Mouse (Mus musculus) intestine, embryonic 16.5 days (tissue): ENCODE results near the gene Srp14. TPM values are rescaled to one million over a fixed set of nuclear protein-coding genes. Genes with fewer than 3 reads are reported as not detected.

Source experiments
- ATAC-seq: fragments of 200-750 bp; cut with Nextera tagmentation; 2 replicates; pipeline ENCODE4 v1.8.0; 2017; ENCODE audit warnings: moderate TSS enrichment, moderate library complexity
- H3K27ac ChIP-seq: fragments of 300-500 bp; sonication (generic); 2 replicates; pipeline ENCODE4 v1.5.1; 2014; ENCODE audit warnings: mild to moderate bottlenecking, low read length
- H3K27me3 ChIP-seq: fragments of 300-500 bp; sonication (generic); replicated peaks from 2 replicates; pipeline ENCODE4 v1.6.1; 2014; ENCODE audit warnings: low read length, control low read depth, mixed read lengths; ENCODE audit not compliant: control insufficient read depth, insufficient read depth
- H3K36me3 ChIP-seq: fragments of 300-500 bp; sonication (generic); 2 replicates; pipeline ENCODE4 v1.6.1; 2014; ENCODE audit warnings: low read length, control low read depth; ENCODE audit not compliant: control insufficient read depth, insufficient read depth
- H3K4me1 ChIP-seq: fragments of 300-500 bp; sonication (generic); 2 replicates; pipeline ENCODE4 v1.6.1; 2014; ENCODE audit warnings: low read length, control low read depth, mixed read lengths; ENCODE audit not compliant: control insufficient read depth, insufficient read depth
- H3K4me2 ChIP-seq: fragments of 300-500 bp; sonication (generic); 2 replicates; pipeline ENCODE4 v1.6.1; 2014; ENCODE audit warnings: low read depth, low read length, control low read depth
- H3K4me3 ChIP-seq: fragments of 300-500 bp; sonication (generic); 2 replicates; pipeline ENCODE4 v1.5.1; 2014; ENCODE audit warnings: mild to moderate bottlenecking, low read length
- H3K9ac ChIP-seq: fragments of 300-500 bp; sonication (generic); 2 replicates; pipeline ENCODE4 v1.6.1; 2014; ENCODE audit warnings: low read depth, low read length
- H3K9me3 ChIP-seq: fragments of 300-500 bp; sonication (generic); 2 replicates; pipeline ENCODE4 v1.6.1; 2016; ENCODE audit warnings: low read length, control low read depth; ENCODE audit not compliant: control insufficient read depth
- WGBS: fragments of 180-500 bp; shearing (Covaris S2); extraction: QIAGEN DNeasy Blood & Tissue Kit; methylation state at CpG from one replicate; pipeline ENCODE4 v1.1.7; 2014; 5-methylcytosine and 5-hydroxymethylcytosine counted together
- polyA plus RNA-seq: library from polyadenylated mRNA; unstranded; fragments of >200 nt; fragmentation: Nextera tagmentation; extraction: Ambion mirVana; gene quantifications from 2 replicates; pipeline ENCODE4 v1.2.1, GENCODE M21; 2015

Srp14 gene
- polyA plus RNA-seq, 1 experiment from 2014 or later, result 204 TPM

DNA sequence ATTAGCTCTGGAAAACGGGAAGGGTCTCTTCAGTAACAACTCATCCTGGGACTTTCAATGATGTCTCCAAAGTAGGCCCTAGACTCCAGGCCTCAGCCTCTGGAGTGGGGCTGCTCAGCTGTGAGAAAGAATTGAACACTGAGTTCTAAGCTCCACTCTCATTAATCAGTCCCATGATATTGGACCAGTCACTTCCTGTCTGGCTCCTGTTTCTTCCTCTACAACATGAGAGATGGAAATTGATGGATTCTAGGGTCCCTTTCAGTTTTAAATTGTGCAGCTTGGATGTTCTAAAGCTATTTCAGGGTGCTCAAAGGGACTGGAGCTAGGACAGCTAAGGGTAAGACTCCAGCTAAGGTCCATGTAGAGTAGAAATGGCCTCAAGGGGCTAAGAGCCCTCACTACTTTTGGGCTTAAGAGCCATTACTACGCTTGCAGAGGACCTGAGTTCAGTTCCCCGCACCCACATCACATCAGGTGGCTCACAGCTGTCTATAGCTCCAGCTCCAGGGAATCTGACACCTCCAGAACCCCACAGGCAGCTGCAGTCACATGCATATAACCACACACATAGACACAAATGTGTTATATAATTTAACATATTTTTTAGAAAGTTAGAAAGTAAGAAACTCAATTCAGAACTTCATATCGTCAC, 12.4 kb upstream of the Srp14 start:
- H3K9ac ChIP-seq, result no peak overlapping the region
- H3K4me2 ChIP-seq, result no peak overlapping the region
- H3K9me3 ChIP-seq, result no peaks in the 10 kb centered on the region
- no peak overlapping the region for H3K4me3 ChIP-seq
- peaks cover 20% of the 10 kb centered on the region for H3K4me1 ChIP-seq
- no peaks in the 10 kb centered on the region for H3K27me3 ChIP-seq
- H3K36me3 ChIP-seq, result no peaks in the 10 kb centered on the region
- 86% methylated on average over 4 of the region's 4 CpGs for WGBS
- ATAC-seq, result no peak
- H3K27ac ChIP-seq, result no peak overlapping the region

DNA sequence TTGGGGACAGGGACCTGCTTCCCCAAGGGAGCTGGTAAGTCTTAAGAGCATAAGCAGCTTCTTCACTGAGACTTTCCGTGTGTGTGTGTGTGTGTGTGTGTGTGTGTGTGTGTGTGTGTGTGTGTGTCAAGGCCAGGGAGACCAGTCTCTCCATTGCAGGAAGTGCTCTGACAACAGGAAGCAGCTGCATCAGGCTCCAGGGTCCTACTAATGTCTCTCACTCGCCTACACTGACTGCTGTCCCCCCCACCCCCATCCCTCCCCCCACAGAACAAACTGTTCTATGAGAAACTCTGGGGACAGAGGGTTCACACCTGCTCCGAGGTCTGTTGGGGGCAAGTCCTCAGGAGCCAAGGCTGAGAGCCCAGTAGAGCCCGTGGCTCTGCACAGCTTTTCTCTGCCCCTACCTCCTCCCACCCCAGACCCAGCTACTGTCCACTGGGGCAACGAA, 11.8 kb upstream of the Srp14 start:
- ATAC-seq, result no peak

GRCm38 (mm10) chr2:118490241-118491091, 11.0 kb upstream of the Srp14 start:
- Histone ChIP-seq H3K27ac (peak overlapping the region; percentile 64), H3K4me1 (peaks cover 20% of the 10 kb centered on the region), H3K27me3 (no peaks in the 10 kb centered on the region), H3K36me3 (no peaks in the 10 kb centered on the region), H3K9me3 (no peaks in the 10 kb centered on the region), H3K9ac (peak overlapping the region; percentile 36; the same call in 1 of the 2 replicates), H3K4me3 (no peak overlapping the region), H3K4me2 (peak overlapping the region; percentile 23; the same call in 1 of the 2 replicates)
- ATAC-seq, result peak; percentile 88
- 33% methylated on average over 12 of the region's 12 CpGs for WGBS

More for the DNA sequence above, 11.8 kb upstream of the Srp14 start:
- 45% methylated on average over 5 of the region's 5 CpGs for WGBS
- Histone ChIP-seq H3K36me3 (no peaks in the 10 kb centered on the region), H3K4me3 (no peak overlapping the region), H3K9me3 (no peaks in the 10 kb centered on the region), H3K4me2 (no peak overlapping the region), H3K4me1 (peaks cover 20% of the 10 kb centered on the region), H3K27ac (no peak overlapping the region), H3K9ac (no peak overlapping the region), H3K27me3 (no peaks in the 10 kb centered on the region)

DNA sequence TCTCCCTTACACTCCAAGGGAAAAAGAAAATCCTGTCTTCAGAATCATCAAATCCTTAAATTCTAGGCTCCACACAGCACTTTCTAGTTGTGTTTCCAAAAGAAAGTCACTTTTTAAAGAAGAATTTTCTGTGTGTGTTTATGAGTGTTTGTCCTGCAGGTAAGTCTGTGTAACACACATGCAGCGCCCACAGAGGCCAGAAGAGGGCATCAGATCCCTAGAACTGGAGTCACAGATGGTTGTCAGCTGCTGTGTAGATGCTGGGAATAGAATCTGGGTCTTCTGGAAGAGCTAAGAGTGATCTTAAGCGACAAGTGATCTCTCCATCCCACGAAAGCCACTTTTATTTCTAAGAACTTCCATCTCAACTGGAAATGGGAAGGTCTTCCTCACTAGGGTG, 8.3 kb upstream of the Srp14 start:
- Histone ChIP-seq H3K9me3 (no peaks in the 10 kb centered on the region), H3K9ac (no peak overlapping the region), H3K4me1 (peaks cover 20% of the 10 kb centered on the region), H3K4me2 (no peak overlapping the region), H3K27ac (no peak overlapping the region), H3K36me3 (no peaks in the 10 kb centered on the region), H3K27me3 (no peaks in the 10 kb centered on the region), H3K4me3 (no peak overlapping the region)
- 77% methylated on average over 3 of the region's 3 CpGs for WGBS
- ATAC-seq, result no peak

DNA sequence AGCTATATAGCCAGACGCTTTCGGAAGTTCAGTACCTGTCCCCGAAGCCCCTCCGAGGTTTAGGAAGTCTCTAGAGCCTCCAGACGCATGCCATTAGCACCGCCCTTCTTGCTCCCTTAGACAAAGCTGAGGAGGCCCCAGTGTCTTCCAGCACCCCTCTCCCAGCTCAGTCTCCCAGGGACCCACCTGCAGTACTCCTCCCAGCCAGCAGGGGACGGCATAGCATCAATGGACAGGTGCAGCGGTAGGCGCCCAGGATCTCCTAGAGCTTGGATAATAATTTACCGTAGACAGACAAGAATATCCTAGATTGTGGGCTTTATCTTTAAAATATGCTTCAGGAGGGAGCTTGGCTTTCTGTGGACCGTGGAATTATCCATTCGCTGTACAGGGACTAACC, 7.4 kb upstream of the Srp14 start:
- no peak overlapping the region for H3K4me2 ChIP-seq
- peaks cover 20% of the 10 kb centered on the region for H3K4me1 ChIP-seq
- H3K36me3 ChIP-seq, result no peaks in the 10 kb centered on the region
- H3K4me3 ChIP-seq, result no peak overlapping the region
- H3K9ac ChIP-seq, result no peak overlapping the region
- H3K27me3 ChIP-seq, result no peaks in the 10 kb centered on the region
- ATAC-seq, result peak; percentile 23; the same call in 1 of the 2 replicates
- 17% methylated on average over 12 of the region's 12 CpGs for WGBS
- H3K9me3 ChIP-seq, result no peaks in the 10 kb centered on the region
- H3K27ac ChIP-seq, result no peak overlapping the region

- ATAC-seq, result no peak
- 78% methylated on average over 3 of the region's 3 CpGs for WGBS
- no peak overlapping the region for H3K4me2 ChIP-seq
- no peak overlapping the region for H3K4me3 ChIP-seq
- no peak overlapping the region for H3K9ac ChIP-seq
- no peak overlapping the region for H3K27ac ChIP-seq
- H3K4me1 ChIP-seq, result peaks cover 11% of the 10 kb centered on the region
- H3K9me3 ChIP-seq, result no peaks in the 10 kb centered on the region
- H3K36me3 ChIP-seq, result no peaks in the 10 kb centered on the region
- H3K27me3 ChIP-seq, result no peaks in the 10 kb centered on the region
These were observed 5.9 kb upstream of the Srp14 start for GRCm38 (mm10) chr2:118485415-118485814.

DNA sequence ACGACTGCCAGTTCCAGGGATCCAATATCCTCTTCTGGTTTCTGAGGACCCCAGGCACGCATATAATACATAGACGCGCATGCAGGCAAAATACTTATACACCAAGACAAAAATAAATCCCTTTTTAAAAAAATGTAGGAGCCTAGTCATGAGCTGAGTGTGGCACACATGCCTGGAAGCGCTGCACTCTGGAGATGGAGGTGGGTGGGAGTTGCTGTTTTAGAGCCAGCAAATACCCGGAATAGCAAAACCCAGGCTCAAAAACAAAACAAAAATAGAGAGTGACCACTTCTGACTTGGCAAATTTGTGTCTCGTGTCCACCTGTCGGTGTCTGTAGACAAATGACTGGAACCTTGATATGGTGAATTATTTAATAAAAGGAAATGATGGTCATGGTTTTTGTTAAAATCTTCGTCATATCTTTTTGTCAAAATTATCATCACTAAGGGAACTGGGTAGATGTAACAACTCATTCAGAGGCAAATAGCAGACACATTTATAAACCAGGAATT, 4.9 kb upstream of the Srp14 start:
- Histone ChIP-seq H3K27me3 (no peaks in the 10 kb centered on the region), H3K4me3 (no peak overlapping the region), H3K9ac (no peak overlapping the region), H3K36me3 (no peaks in the 10 kb centered on the region), H3K27ac (no peak overlapping the region), H3K9me3 (no peaks in the 10 kb centered on the region), H3K4me2 (no peak overlapping the region), H3K4me1 (0 out of 2 replicates have a peak, but pooled peaks cover 6% of the 10 kb centered on the region)
- WGBS, result 83% methylated on average over 9 of the region's 9 CpGs
- ATAC-seq, result no peak

GRCm38 (mm10) chr2:118483032-118483431, 3.5 kb upstream of the Srp14 start:
- Histone ChIP-seq H3K27me3 (no peaks in the 10 kb centered on the region), H3K36me3 (no peaks in the 10 kb centered on the region), H3K9me3 (no peaks in the 10 kb centered on the region), H3K27ac (no peak overlapping the region), H3K4me1 (peaks cover 12% of the 10 kb centered on the region; the same call in 1 of the 2 replicates), H3K4me3 (no peak overlapping the region), H3K4me2 (no peak overlapping the region), H3K9ac (no peak overlapping the region)
- 91% methylated on average over 5 of the region's 5 CpGs for WGBS
- ATAC-seq, result no peak

DNA sequence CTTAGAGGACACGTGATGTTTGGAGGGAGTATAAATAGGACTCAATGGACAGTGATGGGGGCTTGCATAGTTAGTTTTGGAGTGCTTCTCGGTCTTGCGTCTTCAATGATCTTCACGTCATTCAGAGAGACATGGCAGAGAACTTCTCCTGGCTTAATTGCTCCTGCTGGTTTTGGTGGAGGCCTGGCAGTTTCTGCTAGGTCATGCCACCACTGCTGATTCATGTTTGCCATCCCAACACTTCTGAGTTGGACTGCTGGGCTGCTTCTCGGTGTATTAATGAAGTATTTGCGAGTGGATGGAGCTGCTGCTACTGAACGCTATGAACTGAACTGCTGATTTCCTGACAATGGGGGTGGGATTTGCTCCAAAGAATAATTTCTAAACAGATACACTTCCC, 1.4 kb upstream of the Srp14 start:
- Histone ChIP-seq H3K4me2 (no peak overlapping the region), H3K36me3 (no peaks in the 10 kb centered on the region), H3K4me3 (no peak overlapping the region), H3K4me1 (peaks cover 9% of the 10 kb centered on the region; the same call in 1 of the 2 replicates), H3K9ac (no peak overlapping the region), H3K27me3 (no peaks in the 10 kb centered on the region), H3K27ac (no peak overlapping the region), H3K9me3 (no peaks in the 10 kb centered on the region)
- no peak for ATAC-seq
- WGBS, result 93% methylated on average over 7 of the region's 7 CpGs
